Mouse (Mus musculus) heart, postnatal 36 days (tissue): ENCODE results near the gene Tmeff2. TPM values are rescaled to one million over a fixed set of nuclear protein-coding genes. Genes with fewer than 3 reads are reported as not detected.

ENCODE experiments used
- DNase-seq, 2 experiments: peaks; one replicate each; pipeline ENCODE4 v3.0.0; 2021 to 2022
- intact Hi-C: fragments of 180-260 bp; cut with DNase I; formaldehyde crosslinking; loops from one replicate; pipeline ENCODE4 v1.15.1; 2025
- microRNA-seq, 2 experiments: library from miRNA; unstranded; fragments of <30 nt; microRNA quantifications; one replicate each; pipeline ENCODE4 v1.2.0; 2021; ENCODE audit warnings: borderline number of aligned reads in 2 of 2
- total RNA-seq, 2 experiments: library from RNA; stranded (reverse); gene quantifications; 2 replicates each; pipeline ENCODE4 v1.2.3; 2021

The Tmeff2 gene
- total RNA-seq, 2 experiments from 2014 or later, result 0.27 to 0.36 TPM

DNA sequence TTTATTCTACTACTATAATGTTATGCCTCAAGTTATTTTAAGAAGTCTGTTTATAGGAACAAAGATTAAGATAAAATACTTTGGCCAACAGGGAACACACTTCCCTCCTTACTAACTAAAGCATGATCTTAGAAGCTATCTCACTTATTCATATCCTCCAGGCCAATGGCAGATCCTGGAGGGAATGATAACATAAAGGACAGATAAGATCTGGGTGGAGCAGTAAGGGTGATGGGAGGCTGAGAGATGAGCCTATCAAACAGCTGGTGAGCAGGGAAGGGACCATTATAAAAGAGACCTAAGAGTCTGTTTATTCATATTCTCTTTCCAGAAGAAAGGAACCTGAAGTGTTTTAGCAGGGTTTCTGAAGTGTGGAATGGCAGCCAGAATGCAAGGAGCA lies 290.8 kb downstream of the Tmeff2 start:
- intact Hi-C loops, result no loop called here

DNA sequence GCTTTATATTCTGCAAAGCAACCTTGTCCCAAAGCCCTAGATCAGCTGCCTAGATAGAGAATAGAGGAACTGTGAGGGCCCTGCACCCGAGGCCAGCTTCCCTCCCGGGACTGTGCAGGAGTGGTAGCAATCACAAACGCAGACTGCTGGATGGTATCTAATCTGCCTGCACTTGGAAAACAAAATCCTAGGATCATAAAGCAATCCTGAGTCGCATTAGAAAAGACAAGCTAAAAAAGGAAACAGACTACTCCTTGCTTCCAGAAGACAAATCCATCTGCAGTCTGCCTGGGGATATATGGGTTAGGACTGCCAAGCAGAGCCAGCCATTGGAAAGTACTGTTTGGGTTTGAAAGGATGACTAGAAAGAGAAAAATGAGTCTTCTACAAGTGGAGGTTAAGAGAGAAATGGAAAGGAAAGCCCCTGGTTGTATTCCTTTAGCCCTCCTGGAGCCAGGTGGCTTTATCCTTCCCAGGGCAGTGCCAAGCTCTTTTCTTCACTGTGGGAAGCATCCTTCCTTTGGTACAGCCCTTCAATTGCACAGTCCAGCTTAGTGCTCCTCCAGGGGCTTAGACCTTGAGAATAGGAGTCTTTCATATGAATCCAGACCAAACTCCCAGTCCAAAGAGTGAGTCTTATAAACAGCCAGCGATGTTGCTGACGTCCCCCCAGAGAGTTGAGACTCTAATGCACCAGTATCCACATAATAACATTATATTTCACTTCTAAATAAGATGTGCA lies 291.6 kb downstream of the Tmeff2 start:
- intact Hi-C loops, result no loop called here
- peak; percentile 3 to 5 for DNase-seq

More for the DNA sequence above, 290.8 kb downstream of the Tmeff2 start:
- DNase-seq, result peak in 1 of 2 experiments; percentile 3

DNA sequence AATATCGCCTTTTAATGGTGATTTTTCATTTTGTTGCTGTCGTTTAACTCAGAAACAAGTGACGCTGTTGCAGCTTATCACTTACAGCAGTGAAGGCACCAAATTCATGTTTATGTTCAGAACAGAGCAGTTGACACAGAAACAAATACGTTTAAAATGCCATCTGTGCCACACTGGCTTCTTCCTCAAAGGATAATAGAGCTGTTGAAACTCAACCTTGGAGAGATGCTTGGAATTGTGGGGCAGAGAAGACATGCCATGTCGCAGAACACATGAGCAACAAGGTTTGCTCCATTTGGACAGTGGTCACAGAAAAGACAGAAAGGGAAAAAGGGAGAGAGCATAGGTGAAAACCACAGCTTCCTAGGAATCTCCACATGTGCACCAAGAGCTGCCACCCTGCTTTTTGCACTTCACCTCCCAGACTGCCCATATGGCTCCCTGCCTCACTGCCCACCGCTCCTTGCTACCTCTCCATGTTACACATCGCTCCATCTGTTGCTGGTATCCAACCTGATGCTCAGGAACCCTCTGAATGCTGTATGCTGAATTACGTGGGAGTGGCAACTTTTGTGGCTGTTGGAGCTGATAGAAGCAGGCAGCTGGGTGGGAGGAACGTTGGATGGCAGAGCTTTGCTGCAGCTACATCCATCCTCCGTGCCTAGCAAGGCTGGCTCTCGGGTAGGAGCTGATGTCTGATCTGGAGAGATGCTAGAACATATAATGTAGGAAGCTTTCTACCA lies 298.8 kb downstream of the Tmeff2 start:
- intact Hi-C loops, result no loop called here

DNA sequence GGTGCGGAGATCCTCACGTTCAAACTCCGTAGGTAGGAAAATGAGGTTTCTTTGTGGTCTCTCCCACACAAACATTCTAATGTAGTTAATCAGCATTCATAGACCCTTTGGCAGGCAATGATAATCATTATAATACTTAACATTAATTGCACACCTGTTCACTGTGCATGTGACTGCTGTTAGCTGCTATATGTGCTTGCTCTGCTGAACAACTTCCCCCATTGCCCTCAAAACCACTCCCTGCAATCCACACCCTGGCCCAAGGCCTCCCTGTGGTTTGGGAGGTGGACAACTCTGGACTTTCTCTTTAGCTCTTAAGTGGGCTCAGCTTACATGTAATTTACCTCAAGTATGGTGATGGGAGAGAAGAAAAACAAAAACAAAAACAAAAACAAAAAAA lies 299.5 kb downstream of the Tmeff2 start:
- intact Hi-C loops, result no loop called here

More for the DNA sequence above, 298.8 kb downstream of the Tmeff2 start:
- DNase-seq, result no peak

DNA sequence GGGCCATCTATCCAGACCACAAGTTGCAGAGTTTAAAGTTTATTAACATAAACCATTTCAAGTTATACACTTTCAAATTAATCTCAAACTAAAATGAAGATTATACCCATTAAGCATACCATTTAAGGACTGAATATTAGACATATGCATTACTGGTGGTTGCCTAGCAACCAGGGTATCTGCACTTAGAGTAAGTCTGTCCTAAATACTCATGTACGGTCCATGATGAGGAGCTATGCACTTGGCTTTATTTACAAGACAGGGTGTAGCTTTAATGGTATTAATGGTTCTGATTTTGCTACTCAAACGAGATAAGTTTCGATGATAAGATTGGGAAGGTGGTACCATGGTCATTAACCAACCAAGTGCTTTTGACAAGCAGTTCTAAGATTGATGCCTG lies 315.2 kb downstream of the Tmeff2 start:
- no peak for DNase-seq
- intact Hi-C loops, result no loop called here

More for the DNA sequence above, 299.5 kb downstream of the Tmeff2 start:
- DNase-seq, result no peak

DNA sequence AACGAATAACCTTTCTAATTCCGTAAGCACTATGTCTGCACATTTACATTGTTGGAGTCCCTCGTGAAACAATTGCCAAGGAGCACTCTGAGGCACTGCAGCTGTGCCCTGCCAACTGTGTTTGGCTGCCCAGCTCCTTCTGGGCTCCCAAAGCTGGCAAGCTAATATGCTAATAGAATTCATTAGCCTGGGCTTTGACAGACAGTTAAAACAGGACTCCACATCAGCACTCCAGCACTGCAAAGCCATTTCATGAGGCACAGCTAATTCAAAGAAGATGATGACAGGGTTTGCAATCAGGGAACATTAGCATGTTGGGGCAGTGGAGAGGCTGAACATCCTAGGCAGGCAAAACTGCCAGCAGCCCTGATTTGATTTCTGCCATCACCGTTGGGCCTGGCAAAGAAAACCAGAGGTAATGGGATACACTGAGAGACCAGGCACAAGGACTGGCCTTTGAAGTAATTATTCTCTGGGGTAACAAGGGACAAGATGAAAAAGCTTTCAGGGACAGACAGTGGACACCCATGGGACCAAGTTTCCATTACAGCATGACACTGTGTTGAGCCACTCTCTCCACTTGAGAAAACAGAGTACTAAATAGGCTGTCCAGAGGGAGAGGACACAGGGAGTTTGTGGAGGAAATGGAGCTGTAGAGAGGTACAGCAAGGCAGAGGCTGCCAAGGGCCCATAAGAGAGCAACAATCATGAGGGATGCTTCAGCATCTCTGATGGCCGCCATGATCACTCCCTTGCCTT lies 316.0 kb downstream of the Tmeff2 start:
- DNase-seq, result peak; percentile 7 to 11
- intact Hi-C loops, result no loop called here

DNA sequence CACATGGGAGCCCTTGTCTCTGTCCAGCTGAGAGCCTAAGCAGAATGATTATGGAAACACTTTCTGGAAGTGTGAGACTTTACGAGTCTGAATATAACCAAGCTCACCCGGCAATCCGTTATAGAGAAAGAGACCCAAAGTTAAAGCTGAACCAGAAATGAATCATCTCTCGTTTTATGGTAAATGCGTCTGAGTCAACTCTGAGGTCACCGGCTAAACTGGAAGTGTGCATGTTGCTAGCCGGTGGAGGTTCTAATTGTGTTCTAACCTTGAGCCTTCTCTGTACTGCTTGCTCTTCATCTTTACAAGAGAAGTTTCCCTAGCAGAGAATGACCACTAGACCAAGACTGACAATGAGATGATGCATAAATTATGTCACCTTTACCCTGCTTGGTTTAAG lies 316.8 kb downstream of the Tmeff2 start:
- DNase-seq, result no peak
- intact Hi-C loops, result no loop called here

DNA sequence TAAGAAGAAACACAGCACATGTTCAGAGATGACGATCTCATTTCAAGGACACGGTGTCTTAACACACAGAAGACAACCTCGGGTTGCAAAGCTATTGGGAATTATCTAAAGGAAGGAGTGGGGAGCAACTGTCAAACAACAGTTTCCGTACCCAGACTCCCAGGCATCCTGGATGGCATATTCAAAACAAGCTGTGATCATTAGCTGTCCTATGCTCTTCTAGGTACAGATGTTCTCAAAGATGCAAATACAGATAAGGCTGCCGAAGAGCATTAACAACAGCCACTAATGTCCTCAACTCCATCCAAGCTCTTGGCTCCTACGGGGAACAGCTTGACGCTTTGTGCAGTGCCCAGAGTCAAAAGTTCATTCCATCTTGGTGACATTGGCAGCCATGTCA lies 324.7 kb downstream of the Tmeff2 start:
- no peak for DNase-seq
- intact Hi-C loops, result no loop called here

Small RNA genes within 50 kb of the gene (microRNA-seq; reads per million reads assigned to microRNA genes)
- 0 reads per million in 2 experiments for gene Gm25736
